Mouse (Mus musculus) heart, embryonic 11.5 days (tissue): ENCODE results near the gene Snx9. TPM values are rescaled to one million over a fixed set of nuclear protein-coding genes. Genes with fewer than 3 reads are reported as not detected.

Experiments used
- ATAC-seq: fragments of 200-750 bp; cut with Nextera tagmentation; replicated peaks from 2 replicates; pipeline ENCODE4 v1.8.0; 2017; ENCODE audit warnings: moderate library complexity; ENCODE audit not compliant: insufficient number of reproducible peaks, low FRiP score, low TSS enrichment
- H3K27ac ChIP-seq: fragments of 300-500 bp; sonication (generic); 2 replicates; pipeline ENCODE4 v1.5.1; 2014; ENCODE audit warnings: mild to moderate bottlenecking, low read depth, low read length
- H3K27me3 ChIP-seq: fragments of 300-500 bp; sonication (generic); 2 replicates; pipeline ENCODE4 v1.6.1; 2014; ENCODE audit warnings: mild to moderate bottlenecking, low read length, mixed read lengths; ENCODE audit not compliant: control insufficient read depth, insufficient read depth
- H3K36me3 ChIP-seq: fragments of 300-500 bp; sonication (generic); 2 replicates; pipeline ENCODE4 v1.6.1; 2014; ENCODE audit warnings: mild to moderate bottlenecking, low read length, moderate library complexity, mixed read lengths; ENCODE audit not compliant: control insufficient read depth, insufficient read depth
- H3K4me1 ChIP-seq: fragments of 300-500 bp; sonication (generic); 2 replicates; pipeline ENCODE4 v1.6.1; 2014; ENCODE audit warnings: low read length; ENCODE audit not compliant: control insufficient read depth, insufficient read depth
- H3K4me2 ChIP-seq: fragments of 300-500 bp; sonication (generic); 2 replicates; pipeline ENCODE4 v1.6.1; 2014; ENCODE audit warnings: mild to moderate bottlenecking, moderate library complexity
- H3K4me3 ChIP-seq: fragments of 300-500 bp; sonication (generic); 2 replicates; pipeline ENCODE4 v1.5.1; 2014; ENCODE audit warnings: low read depth, low read length
- H3K9ac ChIP-seq: fragments of 300-500 bp; sonication (generic); 2 replicates; pipeline ENCODE4 v1.6.1; 2014; ENCODE audit warnings: mild to moderate bottlenecking, low read depth, low read length, moderate library complexity
- H3K9me3 ChIP-seq: fragments of 300-500 bp; sonication (generic); replicated peaks from 2 replicates; pipeline ENCODE4 v1.6.1; 2016; ENCODE audit warnings: low read length; ENCODE audit not compliant: control insufficient read depth
- WGBS: fragments of 180-500 bp; shearing (Covaris S2); extraction: QIAGEN DNeasy Blood & Tissue Kit; methylation state at CpG from one replicate; pipeline ENCODE4 v1.1.7; 2014; ENCODE audit not compliant: insufficient replicate concordance; 5-methylcytosine and 5-hydroxymethylcytosine counted together
- polyA plus RNA-seq: library from polyadenylated mRNA; unstranded; fragments of >200 nt; fragmentation: Nextera tagmentation; extraction: Ambion mirVana; gene quantifications from 2 replicates; pipeline ENCODE4 v1.2.1, GENCODE M21; 2014

Gene Snx9
- polyA plus RNA-seq, 1 experiment from 2014 or later, result 26.5 TPM

- ATAC-seq, result no peak
- no peaks in the 10 kb centered on the region for H3K9me3 ChIP-seq
- no peak overlapping the region for H3K4me2 ChIP-seq
- H3K4me3 ChIP-seq, result no peak overlapping the region
- peaks cover 12% of the 10 kb centered on the region for H3K4me1 ChIP-seq
- WGBS, result 91% methylated on average over 17 of the region's 17 CpGs
- no peak overlapping the region for H3K27ac ChIP-seq
- H3K36me3 ChIP-seq, result peaks cover 7% of the 10 kb centered on the region; the same call in 1 of the 2 replicates
- no peaks in the 10 kb centered on the region for H3K27me3 ChIP-seq
- H3K9ac ChIP-seq, result no peak overlapping the region
Observed at GRCm38 (mm10) chr17:5897326-5898200, 56.4 kb downstream of the Snx9 start.

DNA sequence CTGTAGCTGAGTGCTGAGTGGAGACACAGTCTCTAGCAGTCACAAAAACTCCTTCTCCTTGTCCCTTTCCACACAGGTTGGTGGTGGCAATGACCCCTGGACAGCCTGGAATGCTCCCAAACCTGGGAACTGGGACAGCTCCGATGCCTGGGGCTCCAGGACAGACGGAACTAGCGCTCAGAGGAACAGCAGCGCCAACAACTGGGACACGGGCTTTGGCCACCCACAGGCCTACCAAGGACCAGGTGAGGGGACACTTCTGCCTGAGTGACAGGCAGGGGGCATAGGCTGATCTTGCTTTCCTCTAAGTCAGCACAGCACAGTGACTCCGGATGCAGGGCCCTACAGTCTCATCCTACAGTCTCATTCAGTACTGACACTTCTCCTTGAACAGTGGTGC lies 58.1 kb downstream of the Snx9 start:
- ATAC-seq, result no peak

GRCm38 (mm10) chr17:5901381-5901780 lies 60.3 kb downstream of the Snx9 start:
- ATAC-seq, result no peak
- Histone ChIP-seq H3K27ac (no peak overlapping the region), H3K9ac (no peak overlapping the region), H3K4me1 (peaks cover 2% of the 10 kb centered on the region; the same call in 1 of the 2 replicates), H3K27me3 (no peaks in the 10 kb centered on the region), H3K36me3 (peaks cover 7% of the 10 kb centered on the region; the same call in 1 of the 2 replicates), H3K4me2 (no peak overlapping the region), H3K9me3 (no peaks in the 10 kb centered on the region), H3K4me3 (no peak overlapping the region)
- 67% methylated on average over 5 of the region's 5 CpGs for WGBS

More for the DNA sequence above, 58.1 kb downstream of the Snx9 start:
- Histone ChIP-seq H3K27ac (no peak overlapping the region), H3K27me3 (no peaks in the 10 kb centered on the region), H3K4me3 (no peak overlapping the region), H3K4me2 (no peak overlapping the region), H3K9me3 (no peaks in the 10 kb centered on the region), H3K4me1 (peaks cover 2% of the 10 kb centered on the region; the same call in 1 of the 2 replicates), H3K36me3 (peaks cover 7% of the 10 kb centered on the region; the same call in 1 of the 2 replicates), H3K9ac (no peak overlapping the region)
- WGBS, result 87% methylated on average over 6 of the region's 6 CpGs

DNA sequence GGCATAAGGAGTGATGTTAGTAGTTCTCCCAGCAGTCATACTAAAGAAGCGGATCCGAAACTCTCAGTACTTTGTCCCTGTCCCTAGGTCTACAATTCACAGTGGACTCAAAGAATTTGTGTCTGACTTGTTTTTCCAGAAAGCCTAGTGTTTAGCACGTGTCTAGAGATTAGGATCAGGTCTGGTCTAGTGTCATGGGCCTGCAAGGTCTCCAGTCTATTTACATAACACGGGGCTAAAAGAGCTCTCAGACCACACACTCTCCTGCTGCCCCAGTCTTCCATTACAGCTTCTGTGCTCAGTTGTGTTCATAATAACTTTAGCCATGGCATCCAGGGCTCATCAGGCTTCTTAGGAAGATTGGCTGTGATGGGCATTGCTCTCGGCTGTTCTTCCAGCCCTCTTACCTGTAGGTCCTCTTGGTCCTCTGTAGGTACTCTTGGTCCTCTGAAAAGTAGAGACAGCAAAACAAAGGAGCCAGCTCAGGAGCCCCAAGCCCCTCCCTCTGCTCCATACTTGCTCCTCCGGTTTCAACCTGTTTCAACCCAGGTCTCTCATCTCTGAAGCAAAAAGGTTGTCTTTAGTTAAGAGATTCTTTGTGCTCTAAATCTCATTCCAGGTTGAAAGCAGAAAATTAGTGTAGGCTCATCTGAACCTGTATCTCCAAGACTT lies 62.6 kb downstream of the Snx9 start:
- Histone ChIP-seq H3K27ac (no peak overlapping the region), H3K9ac (no peak overlapping the region), H3K4me3 (no peak overlapping the region), H3K4me1 (no peaks in the 10 kb centered on the region), H3K9me3 (no peaks in the 10 kb centered on the region), H3K36me3 (peaks cover 7% of the 10 kb centered on the region), H3K27me3 (no peaks in the 10 kb centered on the region), H3K4me2 (no peak overlapping the region)
- no peak for ATAC-seq
- 53% methylated on average over 6 of the region's 6 CpGs for WGBS

DNA sequence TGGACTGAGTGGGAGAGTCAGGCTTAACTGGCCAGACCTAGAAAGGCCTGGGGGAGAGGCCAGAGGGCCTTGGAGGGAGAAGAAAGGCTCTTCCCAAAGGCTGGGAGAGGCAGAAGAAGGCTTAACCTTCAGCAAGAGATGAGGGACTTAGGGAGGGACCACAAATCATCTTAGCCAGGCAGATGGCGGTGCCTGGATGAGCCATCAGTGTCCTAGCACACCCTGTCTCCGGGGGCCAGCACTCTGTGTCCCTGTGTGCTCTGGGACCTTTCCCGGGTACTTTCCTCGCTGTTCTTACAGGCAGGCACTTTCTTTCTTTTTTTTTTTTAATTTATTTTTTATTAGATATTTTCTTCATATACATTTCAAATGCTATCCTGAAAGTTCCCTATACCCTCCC lies 68.6 kb downstream of the Snx9 start:
- H3K4me3 ChIP-seq, result no peak overlapping the region
- H3K9me3 ChIP-seq, result no peaks in the 10 kb centered on the region
- H3K27me3 ChIP-seq, result no peaks in the 10 kb centered on the region
- H3K9ac ChIP-seq, result no peak overlapping the region
- 91% methylated on average over 4 of the region's 4 CpGs for WGBS
- no peaks in the 10 kb centered on the region for H3K4me1 ChIP-seq
- peaks cover 2% of the 10 kb centered on the region for H3K36me3 ChIP-seq
- ATAC-seq, result no peak
- no peak overlapping the region for H3K27ac ChIP-seq
- H3K4me2 ChIP-seq, result no peak overlapping the region

GRCm38 (mm10) chr17:5911591-5911990 lies 70.5 kb downstream of the Snx9 start:
- H3K36me3 ChIP-seq, result peaks cover 7% of the 10 kb centered on the region

DNA sequence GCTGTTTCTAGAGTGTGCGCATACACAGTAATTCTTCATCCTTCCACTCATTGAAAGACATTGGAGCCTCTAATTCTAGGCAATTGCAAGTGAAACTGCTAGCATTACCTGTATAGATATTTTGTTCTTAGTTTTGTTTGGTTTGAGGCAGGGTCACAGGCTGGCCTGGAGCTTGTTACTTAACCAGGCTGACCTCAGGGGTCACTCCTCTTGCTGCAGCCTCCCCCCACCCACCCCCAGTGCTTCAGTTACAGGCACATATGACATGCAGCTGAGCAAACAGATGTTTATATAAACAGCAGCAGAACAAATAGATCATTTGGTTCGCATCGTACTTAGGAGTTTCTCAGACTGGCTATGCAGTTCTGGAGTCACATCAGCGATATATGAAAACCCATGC lies 71.7 kb downstream of the Snx9 start:
- Histone ChIP-seq H3K4me1 (no peaks in the 10 kb centered on the region), H3K4me2 (no peak overlapping the region), H3K36me3 (peaks cover 9% of the 10 kb centered on the region), H3K4me3 (no peak overlapping the region), H3K27me3 (no peaks in the 10 kb centered on the region), H3K9ac (no peak overlapping the region), H3K27ac (no peak overlapping the region), H3K9me3 (no peaks in the 10 kb centered on the region)
- 91% methylated on average over 4 of the region's 4 CpGs for WGBS
- ATAC-seq, result no peak

More at GRCm38 (mm10) chr17:5911591-5911990, 70.5 kb downstream of the Snx9 start:
- Histone ChIP-seq H3K27ac (no peak overlapping the region), H3K27me3 (no peaks in the 10 kb centered on the region), H3K9ac (no peak overlapping the region), H3K4me3 (no peak overlapping the region), H3K4me2 (no peak overlapping the region), H3K4me1 (no peaks in the 10 kb centered on the region), H3K9me3 (no peaks in the 10 kb centered on the region)
- 80% methylated on average over 12 of the region's 12 CpGs for WGBS
- ATAC-seq, result no peak

- Histone ChIP-seq H3K9me3 (no peaks in the 10 kb centered on the region), H3K27me3 (no peaks in the 10 kb centered on the region), H3K9ac (no peak overlapping the region), H3K27ac (no peak overlapping the region), H3K4me2 (no peak overlapping the region), H3K4me1 (no peaks in the 10 kb centered on the region), H3K4me3 (no peak overlapping the region), H3K36me3 (peaks cover 10% of the 10 kb centered on the region)
- WGBS, result 70% methylated on average over 5 of the region's 5 CpGs
- ATAC-seq, result no peak
Observed at GRCm38 (mm10) chr17:5914217-5914616, 73.1 kb downstream of the Snx9 start.
